Mouse (Mus musculus): ENCODE measurements around the gene Pdcd1lg2. TPM values are rescaled to one million over a fixed set of nuclear protein-coding genes. Genes with fewer than 3 reads are reported as not detected.

Pdcd1lg2 gene
- total and polyA plus RNA-seq, 3 experiments: 1.7 to 5.4 TPM; not detected in 1

DNA sequence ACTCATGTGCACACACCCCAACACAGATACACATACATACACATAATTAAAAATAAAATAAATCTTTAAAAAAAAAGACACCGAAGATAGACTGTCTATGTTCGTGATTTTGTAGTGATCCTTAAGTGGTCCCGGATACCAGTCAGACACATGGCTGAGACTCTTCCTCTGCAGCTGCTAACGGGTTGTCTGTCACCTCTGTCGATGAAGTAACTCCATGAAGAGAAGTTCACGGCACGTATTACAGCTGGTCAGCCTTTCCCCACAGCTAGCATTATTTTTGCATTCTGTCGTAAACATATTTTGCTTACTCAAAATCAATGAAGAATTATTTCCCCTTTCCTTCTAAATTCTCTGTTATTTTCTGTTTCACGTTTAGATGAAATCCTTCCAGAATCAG is 17.4 kb upstream of the Pdcd1lg2 start:
- Histone ChIP-seq H3K9ac (ENCODE audit: control insufficient read depth, low read depth, low read length, poor library complexity, severe bottlenecking) (no peak overlapping the region), H3K4me1 (ENCODE audit: control insufficient read depth in 1 of 2, insufficient read depth in 2 of 2, low read length in 2 of 2) (peaks cover 5 to 7% of the 10 kb centered on the region in 2 experiments; a peak in 3 of 4 replicates), H3K4me3 (ENCODE audit: control insufficient read depth in 1 of 2, insufficient read depth in 1 of 2, low read depth in 2 of 2, low read length in 2 of 2) (no peak overlapping the region), H3K36me3 (ENCODE audit: control insufficient read depth in 1 of 2, insufficient read depth in 2 of 2, low read length in 2 of 2) (peaks cover 0 to 10% of the 10 kb centered on the region in 2 experiments; a peak in 2 of 4 replicates), H3K79me2 (ENCODE audit: control insufficient read depth, insufficient read depth, low read length, poor library complexity) (no peaks in the 10 kb centered on the region), H3K27me3 (ENCODE audit: control insufficient read depth in 1 of 2, insufficient read depth in 2 of 2, low read length in 2 of 2) (no peaks in the 10 kb centered on the region), H3K9me3 (replicated peaks; ENCODE audit: insufficient read depth, low read length) (no peaks in the 10 kb centered on the region), H3K27ac (ENCODE audit: control insufficient read depth, low read depth, low read length) (no peak overlapping the region)
- no peak for DNase-seq (ENCODE audit: low read depth, low spot score)
- no peak for TF ChIP-seq ZNF384 (IDR thresholded peaks at IDR 0.05; ENCODE audit: low read depth, low read length)
- no peak for TF ChIP-seq KAT2A (conservative IDR thresholded peaks at IDR 0.05; ENCODE audit: low read depth, low read length)
- TF ChIP-seq E2F4 (IDR thresholded peaks at IDR 0.05; ENCODE audit: borderline replicate concordance, low read depth, low read length): no peak
- TF ChIP-seq MXI1 (IDR thresholded peaks at IDR 0.05; ENCODE audit: low read depth, low read length): no peak
- TF ChIP-seq CHD1 (IDR thresholded peaks at IDR 0.05; ENCODE audit: low read depth, low read length): no peak
- TF ChIP-seq BHLHE40 (IDR thresholded peaks at IDR 0.05; ENCODE audit: borderline replicate concordance, low read depth, low read length): no peak
- TF ChIP-seq SIN3A (IDR thresholded peaks at IDR 0.05; ENCODE audit: low read length): no peak
- no peak for TF ChIP-seq TCF12 (IDR thresholded peaks at IDR 0.05; ENCODE audit: low read depth, low read length)

DNA sequence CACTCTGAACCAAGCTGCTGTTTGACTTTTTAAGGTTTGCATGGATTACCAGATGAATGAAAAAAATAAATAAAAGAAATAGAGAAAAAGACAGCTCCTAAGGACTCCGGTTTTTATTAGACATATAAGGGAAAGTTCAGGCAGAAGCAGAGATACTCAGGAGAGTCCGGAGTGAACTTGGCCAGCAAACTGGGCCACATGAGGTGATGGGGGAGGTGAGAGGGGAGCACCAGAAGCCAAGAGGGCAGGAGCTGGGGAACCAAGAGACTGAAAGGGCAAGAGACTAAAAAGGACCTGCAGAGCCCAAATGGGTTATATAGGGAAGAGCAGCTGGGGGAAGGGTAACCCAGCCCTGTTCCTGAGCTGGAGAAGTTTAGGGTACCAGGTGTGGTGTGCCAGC is 16.0 kb upstream of the Pdcd1lg2 start:
- DNase-seq (ENCODE audit: low read depth, low spot score): no peak
- Histone ChIP-seq H3K27ac (ENCODE audit: control insufficient read depth, low read depth, low read length) (no peak overlapping the region), H3K36me3 (ENCODE audit: control insufficient read depth in 1 of 2, insufficient read depth in 2 of 2, low read length in 2 of 2) (peaks cover 0 to 14% of the 10 kb centered on the region in 2 experiments; a peak in 2 of 4 replicates), H3K4me3 (ENCODE audit: control insufficient read depth in 1 of 2, insufficient read depth in 1 of 2, low read depth in 2 of 2, low read length in 2 of 2) (no peak overlapping the region), H3K9me3 (replicated peaks; ENCODE audit: insufficient read depth, low read length) (no peaks in the 10 kb centered on the region), H3K27me3 (ENCODE audit: control insufficient read depth in 1 of 2, insufficient read depth in 2 of 2, low read length in 2 of 2) (no peaks in the 10 kb centered on the region), H3K4me1 (ENCODE audit: control insufficient read depth in 1 of 2, insufficient read depth in 2 of 2, low read length in 2 of 2) (peaks cover 7 to 9% of the 10 kb centered on the region in 2 experiments), H3K9ac (ENCODE audit: control insufficient read depth, low read depth, low read length, poor library complexity, severe bottlenecking) (no peak overlapping the region), H3K79me2 (ENCODE audit: control insufficient read depth, insufficient read depth, low read length, poor library complexity) (no peaks in the 10 kb centered on the region)
- TF ChIP-seq ELF1 (IDR thresholded peaks at IDR 0.05; ENCODE audit: low read depth, low read length): no peak
- TF ChIP-seq ETS1 (IDR thresholded peaks at IDR 0.05; ENCODE audit: low read depth, low read length): no peak
- no peak for TF ChIP-seq MYC (IDR thresholded peaks at IDR 0.05; ENCODE audit: low read depth, low read length)
- TF ChIP-seq USF1 (IDR thresholded peaks at IDR 0.05; ENCODE audit: low read depth, low read length): no peak
- TF ChIP-seq NRF1 (IDR thresholded peaks at IDR 0.05; ENCODE audit: insufficient read depth, low read depth, low read length, poor library complexity, severe bottlenecking): no peak
- no peak for TF ChIP-seq TCF12 (IDR thresholded peaks at IDR 0.05; ENCODE audit: low read depth, low read length)
- no peak for TF ChIP-seq HCFC1 (IDR thresholded peaks at IDR 0.05; ENCODE audit: low read depth, low read length)
- TF ChIP-seq USF2 (IDR thresholded peaks at IDR 0.05; ENCODE audit: borderline replicate concordance in 1 of 2, insufficient read depth in 1 of 2, low read depth in 1 of 2, low read length in 2 of 2): no peak
- no peak for TF ChIP-seq MXI1 (IDR thresholded peaks at IDR 0.05; ENCODE audit: low read depth, low read length)
- no peak for TF ChIP-seq TAL1 (IDR thresholded peaks at IDR 0.05; ENCODE audit: low read length)
- no peak for TF ChIP-seq GABPA (IDR thresholded peaks at IDR 0.05; ENCODE audit: low read depth, low read length)
- no peak for TF ChIP-seq BHLHE40 (IDR thresholded peaks at IDR 0.05; ENCODE audit: borderline replicate concordance, low read depth, low read length)
- TF ChIP-seq MAX (IDR thresholded peaks at IDR 0.05; ENCODE audit: low read length): no peak

Data from MEL (cell line).